Mouse (Mus musculus): ENCODE data around the gene Shb.

DNA sequence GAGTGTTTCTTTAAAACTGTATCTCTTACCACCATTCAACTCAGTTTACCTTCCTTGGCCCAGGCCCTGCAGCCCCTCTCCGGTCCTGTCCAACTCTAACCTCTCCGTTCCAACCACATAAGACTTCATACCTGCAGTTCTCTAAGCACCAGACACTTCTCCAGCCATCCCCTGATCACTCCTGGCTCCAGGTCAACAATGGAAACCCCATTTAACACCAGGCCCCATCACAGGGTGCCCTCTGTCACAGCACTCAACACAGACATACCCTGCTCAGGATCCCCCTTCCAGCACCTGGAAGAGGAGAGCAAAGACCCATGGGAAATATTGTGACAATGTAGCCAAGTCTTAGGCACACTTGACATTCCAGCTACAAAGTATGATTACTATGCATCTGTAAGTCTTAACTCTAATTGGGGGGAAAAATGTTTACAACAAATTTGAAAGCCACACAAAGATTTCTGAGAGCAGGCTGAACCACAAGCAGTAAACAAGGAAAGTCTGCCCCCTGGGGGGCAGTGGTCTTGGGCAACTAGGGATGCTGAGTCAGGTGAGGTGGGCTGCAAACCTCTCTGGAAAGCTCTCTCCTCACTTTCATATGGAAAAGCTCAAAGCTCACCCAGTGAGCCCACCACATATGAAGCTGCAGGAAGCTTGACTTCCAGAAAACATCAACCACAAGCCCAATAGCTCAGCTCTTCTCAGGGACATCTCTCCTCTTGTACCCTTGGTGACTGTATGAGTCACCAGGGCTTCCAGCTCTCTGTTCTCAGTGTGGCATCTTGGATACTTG is 4.5 kb downstream of the Shb start:
- no peak for TF ChIP-seq POLR2A (IDR thresholded peaks at IDR 0.05; ENCODE audit: insufficient read length, low read depth)
- no peak for TF ChIP-seq MYOD1 (IDR thresholded peaks at IDR 0.05; ENCODE audit: control insufficient read depth in 1 of 3, insufficient read length in 2 of 3, low read depth in 2 of 3)
- TF ChIP-seq MAX (IDR thresholded peaks at IDR 0.05; ENCODE audit: low read depth): no peak
- no peak for TF ChIP-seq TCF3 (IDR thresholded peaks at IDR 0.05; ENCODE audit: insufficient read length, low read depth)

Data from myocyte (in vitro differentiated cells).